Mouse (Mus musculus): ENCODE data around the gene Mphosph9.

The Mphosph9 gene

DNA sequence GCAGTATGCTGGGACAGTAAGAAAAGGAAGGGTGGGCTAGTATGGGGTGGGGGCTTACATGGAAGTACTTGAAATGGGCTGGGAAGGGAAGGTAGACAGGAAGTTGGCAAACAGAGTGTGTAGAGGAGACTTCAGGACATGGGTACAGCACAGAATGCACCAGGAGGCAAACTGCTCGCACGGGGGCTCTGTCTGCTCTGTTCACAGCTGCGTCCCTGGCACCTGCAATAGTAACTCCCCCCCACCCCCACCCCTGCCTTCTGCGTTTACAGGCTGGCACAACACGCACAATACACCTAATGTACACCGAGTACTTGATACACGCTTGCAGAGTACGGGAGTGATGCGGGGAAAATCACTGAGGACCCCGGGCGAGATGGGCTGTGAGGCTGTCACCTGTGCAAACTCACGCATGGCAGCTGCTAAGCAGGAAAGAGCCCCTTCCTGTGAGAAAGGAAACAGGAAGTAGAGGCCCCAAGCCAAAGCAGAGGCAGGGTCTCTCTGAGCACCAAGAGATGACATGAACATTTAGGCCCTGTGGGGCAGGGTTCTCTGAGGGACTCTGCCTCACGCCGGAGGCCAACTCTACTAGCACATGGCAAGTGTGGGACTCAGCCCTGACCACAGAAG lies 113.1 kb downstream of the Mphosph9 start:
- DNase-seq (ENCODE audit: low read depth, low spot score), result no peak

DNA sequence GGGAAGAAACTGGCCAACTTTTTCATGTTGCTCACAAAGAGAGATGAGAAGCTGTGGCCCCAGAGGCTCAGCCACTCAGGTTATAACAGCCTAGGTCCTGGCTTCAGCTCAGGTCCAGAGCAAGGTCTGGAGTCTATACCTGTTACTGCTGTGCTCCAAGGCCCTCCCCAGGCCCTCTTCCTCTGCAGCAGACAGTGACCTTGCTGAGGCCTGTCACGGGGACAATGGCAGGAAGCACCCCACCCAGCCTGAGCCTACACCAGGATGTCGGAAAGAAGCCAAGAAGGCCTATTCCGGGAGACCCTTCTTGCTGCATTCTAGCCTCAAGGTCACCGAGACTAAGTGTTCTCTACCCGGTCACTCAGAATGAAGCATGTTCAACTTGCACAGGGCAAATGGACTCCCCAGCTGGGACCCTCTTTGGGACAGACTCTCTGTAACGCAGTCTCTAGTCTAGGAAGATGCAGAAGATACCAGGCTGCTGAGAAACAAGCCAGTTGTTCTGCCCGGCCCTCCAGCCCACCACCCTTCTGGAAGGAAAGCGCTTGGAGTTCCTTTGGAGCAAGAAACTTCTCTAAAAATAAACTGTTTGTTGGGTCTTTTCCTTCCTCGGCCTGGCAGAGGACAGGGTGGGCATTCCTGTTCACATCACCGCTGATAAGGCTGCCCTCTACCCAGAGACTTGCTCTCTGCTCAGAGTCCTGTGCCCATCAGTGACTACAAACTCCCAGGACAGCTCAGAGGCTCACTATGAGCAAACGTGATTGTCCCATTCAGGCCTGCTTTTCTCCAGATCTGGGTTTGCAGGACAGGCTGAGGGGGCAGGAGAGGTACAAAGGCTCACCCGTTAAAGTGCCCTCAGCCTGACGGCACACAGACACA lies 113.9 kb downstream of the Mphosph9 start:
- DNase-seq (ENCODE audit: low read depth, low spot score), result no peak

DNA sequence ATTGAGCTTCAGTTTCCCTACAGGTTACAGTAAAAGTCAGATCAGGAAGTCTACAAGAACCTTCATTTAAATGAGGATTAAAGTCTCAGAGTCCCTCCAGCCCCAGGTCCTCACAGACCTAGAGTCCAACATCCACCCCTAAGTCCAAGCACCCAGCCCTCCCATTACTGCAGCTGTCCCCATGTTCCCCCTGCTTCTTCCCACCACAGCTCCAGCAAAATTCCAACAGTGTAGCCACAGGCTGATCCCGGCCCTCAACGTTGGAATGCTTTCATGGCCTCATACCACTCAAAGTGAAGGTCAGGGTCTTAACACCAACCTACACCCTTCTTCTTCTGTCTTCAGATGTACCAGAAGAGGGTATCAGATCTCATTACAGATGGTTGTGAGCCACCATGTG lies 116.1 kb downstream of the Mphosph9 start:
- no peak for DNase-seq (ENCODE audit: low read depth, low spot score)

DNA sequence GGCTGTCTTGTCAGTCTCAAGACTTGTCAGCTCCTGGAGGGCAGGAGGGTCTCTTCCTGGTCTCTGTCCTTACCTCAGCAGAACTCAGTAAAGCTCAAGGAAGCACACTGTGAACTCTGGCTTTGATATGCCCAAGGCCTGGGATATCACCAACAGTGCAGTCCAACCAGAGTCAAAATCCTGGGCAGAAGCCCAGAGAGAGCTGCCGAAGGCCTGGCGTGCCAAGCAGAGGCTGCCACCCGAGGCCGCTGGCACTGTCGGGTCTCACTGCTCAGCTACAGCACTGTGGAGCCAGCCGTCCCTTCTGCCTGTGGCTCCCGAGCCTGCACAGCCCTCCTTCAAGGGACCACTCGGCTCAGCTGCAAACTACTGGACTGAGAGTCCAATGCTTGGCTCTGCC lies 116.5 kb downstream of the Mphosph9 start:
- no peak for DNase-seq (ENCODE audit: low read depth, low spot score)

DNA sequence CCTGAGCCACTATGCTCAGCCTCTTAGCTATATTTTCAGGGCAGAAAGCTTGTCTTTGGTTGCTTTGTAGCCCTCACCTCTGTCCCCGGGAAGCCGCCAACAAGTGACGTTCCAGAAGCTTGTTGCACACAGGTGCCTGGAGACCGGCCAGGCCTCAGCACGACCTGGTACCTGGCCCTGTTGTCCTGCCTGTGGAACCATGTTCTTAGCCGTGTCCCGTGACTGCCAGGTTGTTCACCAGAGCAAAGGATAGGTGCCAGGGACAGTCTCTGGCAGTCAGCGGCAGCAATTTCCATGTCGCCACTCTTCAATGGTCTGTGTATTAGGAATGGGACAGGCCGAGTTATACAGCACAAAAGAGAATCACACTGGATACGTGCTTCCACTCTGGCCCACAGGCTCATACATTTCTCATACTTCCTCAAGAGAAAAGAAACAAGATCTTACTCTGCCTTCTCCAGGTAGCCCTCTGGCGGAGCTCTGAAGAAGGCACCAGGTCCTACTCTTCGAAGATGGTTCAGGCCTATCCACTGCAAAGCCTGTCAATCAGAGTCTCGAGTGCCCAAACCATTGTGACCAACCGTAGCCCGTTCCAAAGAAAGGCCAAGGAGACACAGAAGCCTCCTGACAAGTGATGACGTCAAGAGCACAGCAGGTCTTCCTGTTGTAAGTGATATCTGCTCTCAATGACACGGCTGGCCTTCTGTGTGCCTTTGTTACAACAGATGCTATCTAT lies 117.3 kb downstream of the Mphosph9 start:
- no peak for DNase-seq (ENCODE audit: low read depth, low spot score)

DNA sequence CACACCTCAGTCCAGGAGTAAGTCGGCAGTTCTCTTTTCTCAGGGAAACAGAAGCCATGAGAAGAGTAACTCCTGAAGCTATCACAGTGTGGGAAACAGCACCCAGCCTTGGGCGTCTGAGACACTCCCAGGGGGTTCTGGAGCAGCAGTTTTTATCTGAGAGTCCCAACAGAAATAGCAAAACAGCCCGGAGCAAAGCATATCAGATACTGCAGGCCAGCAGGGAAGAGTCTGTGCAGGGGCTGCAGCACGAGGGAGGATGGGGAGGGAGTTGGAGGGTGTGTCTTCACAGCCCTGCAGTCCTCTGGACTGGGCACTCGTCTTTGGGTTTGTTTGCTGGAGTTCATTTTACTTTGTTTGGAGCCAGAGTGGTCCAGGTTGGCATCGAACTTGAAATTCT lies 117.9 kb downstream of the Mphosph9 start:
- DNase-seq (ENCODE audit: low read depth, low spot score), result no peak

DNA sequence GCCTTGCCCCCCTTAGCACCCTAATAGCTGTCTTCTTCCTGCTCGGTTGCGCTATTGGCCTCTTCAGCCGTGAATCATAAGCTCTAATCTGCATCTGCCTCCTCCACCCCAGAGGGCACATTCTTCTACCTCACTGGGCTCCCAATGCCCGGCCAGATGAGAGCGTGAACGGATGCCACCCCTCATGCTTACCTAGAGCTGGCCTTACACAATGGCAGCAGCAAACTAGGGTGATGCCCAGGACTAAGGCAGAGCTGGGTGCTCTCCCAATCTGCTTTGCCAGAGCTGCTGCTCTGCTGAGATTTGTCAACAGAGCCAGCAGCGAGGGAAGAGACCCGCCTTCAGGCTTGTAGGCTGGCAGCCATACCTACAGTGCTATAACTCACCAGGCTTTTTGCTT lies 119.7 kb downstream of the Mphosph9 start:
- DNase-seq (ENCODE audit: low read depth, low spot score), result no peak

DNA sequence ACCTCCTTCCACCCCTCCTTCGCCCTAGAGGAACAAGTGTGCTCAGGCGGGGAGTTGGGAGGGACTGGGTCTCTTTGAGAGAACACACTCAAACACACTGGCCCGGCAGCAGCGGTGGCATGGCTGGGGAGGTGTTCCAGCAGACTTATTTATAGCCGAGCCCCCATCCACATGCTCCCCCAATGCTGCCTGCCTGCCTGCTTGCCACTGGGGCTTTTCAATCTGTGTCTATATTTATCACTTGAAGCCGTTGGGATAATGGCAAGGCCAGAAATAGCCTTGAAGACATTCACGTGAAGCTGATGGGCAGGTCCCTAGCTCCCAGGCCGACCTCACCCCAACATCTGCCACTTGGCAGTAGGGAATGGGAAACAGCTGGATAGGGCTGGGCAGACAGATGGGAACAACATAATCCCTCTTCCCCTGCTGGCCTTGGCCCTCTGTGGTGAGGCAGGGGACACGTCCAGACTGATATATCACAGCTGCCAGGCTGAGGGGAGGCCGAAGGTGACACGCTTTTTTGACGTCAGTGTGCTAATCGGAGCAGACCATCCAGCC lies 121.2 kb downstream of the Mphosph9 start:
- DNase-seq (ENCODE audit: low read depth, low spot score), result peak; percentile 22

DNA sequence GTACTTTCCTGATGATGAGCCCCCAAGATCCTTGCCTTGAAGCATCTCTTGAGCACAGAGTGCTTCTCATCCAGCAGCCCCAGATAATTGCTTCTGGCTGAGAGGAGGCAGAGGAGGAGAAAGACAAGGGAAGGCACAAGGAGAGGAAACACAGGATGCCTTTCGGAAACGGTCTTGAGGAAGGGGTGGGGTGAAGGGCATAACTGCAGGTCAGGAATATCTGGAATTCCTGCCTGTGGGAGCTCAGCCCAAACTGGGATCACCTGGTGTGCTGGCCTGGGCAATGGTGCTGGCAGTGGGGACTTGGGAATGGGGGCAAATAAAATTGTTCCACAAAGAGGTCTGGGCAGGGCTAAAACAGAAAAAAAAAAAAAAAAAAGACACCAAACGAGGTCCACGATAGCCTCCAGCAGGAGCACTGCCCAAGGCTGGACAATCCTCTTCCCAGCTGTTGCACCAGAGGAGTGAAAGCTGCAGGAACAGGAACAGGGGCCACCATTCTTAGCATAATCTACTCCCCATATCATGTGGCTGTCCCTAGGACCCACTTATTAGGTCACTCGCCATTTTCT lies 121.9 kb downstream of the Mphosph9 start:
- no peak for DNase-seq (ENCODE audit: low read depth, low spot score)

DNA sequence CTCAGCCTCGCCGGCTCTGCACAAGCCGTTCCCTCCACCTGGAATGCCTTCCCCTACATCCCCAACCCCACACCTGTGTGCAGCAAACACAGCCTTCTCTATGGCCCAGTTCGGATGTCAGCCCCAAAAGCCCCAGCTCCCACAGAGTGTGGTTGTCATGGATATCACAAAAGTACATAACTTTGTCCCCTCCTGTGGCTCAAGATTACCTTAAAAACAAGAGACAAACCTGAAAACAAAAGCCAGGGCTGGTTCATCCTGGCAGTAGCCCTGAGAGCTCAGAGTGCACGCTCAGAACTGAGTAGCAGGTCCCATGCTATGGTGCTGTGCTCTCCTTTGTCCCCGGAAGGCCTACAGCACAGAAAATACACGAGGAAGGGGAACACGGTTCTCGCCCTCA lies 122.6 kb downstream of the Mphosph9 start:
- no peak for DNase-seq (ENCODE audit: low read depth, low spot score)

DNA sequence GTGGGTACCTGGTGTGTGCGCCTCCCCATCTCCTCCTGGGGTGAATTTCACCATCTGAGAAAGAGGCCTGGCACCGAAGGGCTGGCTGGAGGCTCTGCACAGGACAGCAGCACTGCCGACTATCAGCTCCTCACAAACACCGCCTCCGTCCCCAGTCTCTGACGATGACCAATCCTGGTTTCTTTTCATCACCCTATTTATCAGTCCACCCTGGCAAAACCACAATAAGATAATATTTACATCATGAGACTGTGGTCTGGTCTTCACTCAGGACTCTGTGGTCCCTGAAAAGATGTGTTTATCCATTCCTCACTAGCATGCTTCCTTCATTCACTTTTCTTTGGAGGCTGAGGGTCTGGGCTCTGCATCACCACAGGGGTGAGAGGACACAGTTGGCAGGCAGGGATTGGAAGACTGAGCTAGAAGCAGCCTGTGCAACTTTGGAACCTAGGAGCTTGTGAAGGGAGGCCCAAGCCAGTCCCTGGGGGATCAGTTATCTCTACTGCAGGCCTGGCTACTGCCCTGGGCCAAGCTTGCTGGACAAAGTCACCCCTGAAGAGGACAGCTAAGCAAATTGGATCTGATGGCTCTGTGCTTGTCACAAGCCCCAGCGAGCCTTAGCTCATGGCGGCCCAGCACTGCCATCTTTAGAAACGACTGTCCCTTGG lies 123.5 kb downstream of the Mphosph9 start:
- DNase-seq (ENCODE audit: low read depth, low spot score), result no peak

DNA sequence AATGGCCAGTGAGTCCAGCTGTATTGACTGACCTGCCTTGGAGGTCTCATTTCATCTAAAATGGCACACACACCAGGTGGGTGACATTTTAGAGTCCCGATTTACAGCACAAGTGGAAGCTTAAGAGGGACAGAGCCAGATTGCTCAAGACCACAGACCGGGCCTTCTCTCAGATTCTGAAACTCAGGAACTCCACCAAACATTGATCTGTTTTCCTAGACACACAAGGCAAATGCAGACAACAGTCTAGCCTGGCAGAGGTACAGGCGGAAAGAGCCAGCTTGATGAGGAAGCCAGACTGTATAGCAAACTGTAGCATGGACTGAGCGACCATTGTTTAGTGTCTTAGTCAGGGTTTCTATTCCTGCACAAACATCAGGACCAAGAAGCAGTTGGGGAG lies 124.5 kb downstream of the Mphosph9 start:
- DNase-seq (ENCODE audit: low read depth, low spot score), result no peak

DNA sequence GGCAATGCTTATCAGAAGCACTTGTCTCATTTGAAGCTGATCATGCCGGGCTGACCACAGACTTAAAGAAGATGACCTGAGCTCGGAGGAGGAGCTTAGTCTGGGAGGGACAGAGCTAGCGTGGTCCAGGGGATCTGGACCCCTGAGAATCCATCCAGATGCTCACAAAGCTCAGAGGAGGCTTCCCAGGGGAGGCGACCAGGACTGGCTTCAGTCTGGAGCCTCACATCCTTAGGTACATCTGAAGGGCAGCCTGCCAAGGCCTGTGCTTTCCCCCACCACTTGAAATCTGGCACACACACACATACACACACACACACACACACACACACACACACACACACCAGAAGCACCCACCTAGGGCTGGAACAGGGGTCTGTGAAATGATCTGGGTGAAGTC lies 125.7 kb downstream of the Mphosph9 start:
- DNase-seq (ENCODE audit: low read depth, low spot score), result no peak

DNA sequence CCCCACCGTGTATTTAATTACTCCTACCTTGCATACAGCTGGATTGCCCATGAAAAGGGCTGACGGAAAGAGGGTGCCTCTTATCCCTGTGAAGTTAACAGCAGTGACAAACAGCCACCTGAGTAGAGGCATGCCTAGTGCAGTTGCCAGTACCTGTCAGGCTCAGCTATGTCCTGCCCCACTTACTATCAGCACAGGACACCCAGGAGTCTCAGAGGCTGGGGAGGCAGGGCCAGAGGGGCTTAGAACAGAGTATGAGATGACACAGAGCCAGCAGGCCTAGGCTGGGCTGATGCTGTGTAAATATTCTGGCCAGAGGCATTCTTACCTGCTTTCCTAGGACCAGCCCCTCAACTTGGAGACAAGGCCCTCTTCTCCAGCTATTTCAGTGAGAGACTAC lies 126.2 kb downstream of the Mphosph9 start:
- DNase-seq (ENCODE audit: low read depth, low spot score), result no peak
